Mouse (Mus musculus): ENCODE measurements around the gene Eml1. TPM values are rescaled to one million over a fixed set of nuclear protein-coding genes. Genes with fewer than 3 reads are reported as not detected.
"Not testable (repeated sequence)": the region's sequence is repeated elsewhere in the genome, so short reads cannot be mapped to it uniquely, and the experiment has no call there.

Gene Eml1
- total and polyA plus RNA-seq, 2 experiments from 2014 or later, result 61.3 to 69.3 TPM

DNA sequence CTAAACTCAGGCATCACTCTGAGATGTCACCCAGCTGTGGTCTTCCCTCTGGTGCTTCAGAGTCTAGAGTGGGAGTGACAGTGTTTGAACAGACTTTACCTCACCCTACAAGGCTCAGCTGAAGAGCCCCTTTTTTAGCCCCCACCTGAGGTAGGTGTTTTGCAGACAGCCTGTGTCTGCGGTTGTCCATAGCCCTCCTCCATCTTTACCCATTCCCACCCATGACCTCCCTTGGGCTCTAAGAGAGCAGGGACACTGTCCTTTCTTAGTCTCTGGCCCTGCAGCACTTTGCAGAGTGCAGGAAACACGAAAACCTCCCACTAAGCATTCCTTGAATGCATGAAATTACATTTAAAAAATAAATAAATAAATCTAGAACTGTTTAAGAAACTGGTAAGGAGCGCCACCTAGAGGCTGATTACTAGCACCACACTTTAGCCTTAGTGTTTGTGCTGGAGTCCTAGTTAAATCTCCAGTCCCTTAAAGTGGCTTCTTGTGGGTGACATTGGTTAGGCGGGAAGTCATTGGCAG, 123.3 kb downstream of the Eml1 start:
- TF ChIP-seq EP300 (IDR thresholded peaks at IDR 0.05; ENCODE audit: low read depth), result no peak
- TF ChIP-seq CTCF (IDR thresholded peaks at IDR 0.05; ENCODE audit: low read depth), result peak; percentile 87
- Histone ChIP-seq H3K9me3 (replicated peaks; ENCODE audit: control insufficient read depth, low read length) (no peaks in the 10 kb centered on the region), H3K4me1 (ENCODE audit: control insufficient read depth, insufficient read depth) (no peaks in the 10 kb centered on the region), H3K27me3 (ENCODE audit: control insufficient read depth, insufficient read depth, low read length) (no peaks in the 10 kb centered on the region), H3K9ac (replicated peaks; ENCODE audit: low read depth, low read length) (no peak overlapping the region), H3K4me2 (ENCODE audit: low read depth, low read length) (no peak overlapping the region), H3K36me3 (replicated peaks; ENCODE audit: control insufficient read depth, insufficient read depth, low read length) (peaks cover 4% of the 10 kb centered on the region; the same call in 1 of the 2 replicates), H3K4me3 (ENCODE audit: low read depth, low read length) (no peak overlapping the region), H3K27ac (ENCODE audit: low read depth) (no peak overlapping the region)
- 14% methylated on average over 4 of the region's 4 CpGs for WGBS
- DNase-seq (ENCODE audit: low spot score) (peak; percentile 89), ATAC-seq (ENCODE audit: insufficient read depth, low read depth) (peak; percentile 70; the same call in 1 of the 2 replicates)

- Histone ChIP-seq H3K27ac (ENCODE audit: low read depth) (peak overlapping the region; percentile 7), H3K36me3 (replicated peaks; ENCODE audit: control insufficient read depth, insufficient read depth, low read length) (peaks cover 4% of the 10 kb centered on the region; the same call in 1 of the 2 replicates), H3K4me2 (ENCODE audit: low read depth, low read length) (no peak overlapping the region), H3K4me3 (ENCODE audit: low read depth, low read length) (no peak overlapping the region), H3K4me1 (ENCODE audit: control insufficient read depth, insufficient read depth) (no peaks in the 10 kb centered on the region), H3K9ac (replicated peaks; ENCODE audit: low read depth, low read length) (no peak overlapping the region), H3K9me3 (replicated peaks; ENCODE audit: control insufficient read depth, low read length) (no peaks in the 10 kb centered on the region), H3K27me3 (ENCODE audit: control insufficient read depth, insufficient read depth, low read length) (no peaks in the 10 kb centered on the region)
- peak; percentile 42 for ATAC-seq (ENCODE audit: insufficient read depth, low read depth)
- TF ChIP-seq CTCF (IDR thresholded peaks at IDR 0.05; ENCODE audit: low read depth) (no peak), EP300 (IDR thresholded peaks at IDR 0.05; ENCODE audit: low read depth) (no peak; the same call in 1 of the 2 replicates)
- DNase-seq (ENCODE audit: low spot score), result peak; percentile 24
- 62% methylated on average over 8 of the region's 8 CpGs for WGBS
Observed at GRCm38 (mm10) chr12:108495455-108496235, 124.9 kb downstream of the Eml1 start.

GRCm38 (mm10) chr12:108503064-108503463, 132.3 kb downstream of the Eml1 start:
- Histone ChIP-seq H3K4me1 (ENCODE audit: control insufficient read depth, insufficient read depth) (peaks cover 6% of the 10 kb centered on the region; the same call in 1 of the 2 replicates), H3K4me3 (ENCODE audit: low read depth, low read length) (peak overlapping the region; percentile 14), H3K27me3 (ENCODE audit: control insufficient read depth, insufficient read depth, low read length) (no peaks in the 10 kb centered on the region), H3K9ac (replicated peaks; ENCODE audit: low read depth, low read length) (no peak overlapping the region), H3K36me3 (replicated peaks; ENCODE audit: control insufficient read depth, insufficient read depth, low read length) (no peaks in the 10 kb centered on the region), H3K9me3 (replicated peaks; ENCODE audit: control insufficient read depth, low read length) (no peaks in the 10 kb centered on the region), H3K4me2 (ENCODE audit: low read depth, low read length) (peak overlapping the region; percentile 45), H3K27ac (ENCODE audit: low read depth) (no peak overlapping the region)
- 29% methylated on average over 10 of the region's 10 CpGs for WGBS
- no peak for TF ChIP-seq CTCF (IDR thresholded peaks at IDR 0.05; ENCODE audit: low read depth)
- no peak for TF ChIP-seq EP300 (IDR thresholded peaks at IDR 0.05; ENCODE audit: low read depth)
- ATAC-seq (ENCODE audit: insufficient read depth, low read depth) (peak; percentile 12; the same call in 1 of the 2 replicates), DNase-seq (ENCODE audit: low spot score) (no peak)

GRCm38 (mm10) chr12:108503582-108503981, 132.8 kb downstream of the Eml1 start:
- DNase-seq (ENCODE audit: low spot score) (peak; percentile 30), ATAC-seq (ENCODE audit: insufficient read depth, low read depth) (peak; percentile 74)
- Histone ChIP-seq H3K4me1 (ENCODE audit: control insufficient read depth, insufficient read depth) (peaks cover 6% of the 10 kb centered on the region; the same call in 1 of the 2 replicates), H3K36me3 (replicated peaks; ENCODE audit: control insufficient read depth, insufficient read depth, low read length) (no peaks in the 10 kb centered on the region), H3K4me3 (ENCODE audit: low read depth, low read length) (peak overlapping the region; percentile 14), H3K9me3 (replicated peaks; ENCODE audit: control insufficient read depth, low read length) (no peaks in the 10 kb centered on the region), H3K27me3 (ENCODE audit: control insufficient read depth, insufficient read depth, low read length) (no peaks in the 10 kb centered on the region), H3K4me2 (ENCODE audit: low read depth, low read length) (peak overlapping the region; percentile 45), H3K27ac (ENCODE audit: low read depth) (no peak overlapping the region), H3K9ac (replicated peaks; ENCODE audit: low read depth, low read length) (no peak overlapping the region)
- WGBS, result 18% methylated on average over 16 of the region's 16 CpGs
- no peak for TF ChIP-seq CTCF (IDR thresholded peaks at IDR 0.05; ENCODE audit: low read depth)
- TF ChIP-seq EP300 (IDR thresholded peaks at IDR 0.05; ENCODE audit: low read depth), result no peak

- 77% methylated on average over 2 of the region's 2 CpGs for WGBS
- TF ChIP-seq CTCF (IDR thresholded peaks at IDR 0.05; ENCODE audit: low read depth) (no peak), EP300 (IDR thresholded peaks at IDR 0.05; ENCODE audit: low read depth) (no peak)
- H3K9ac ChIP-seq (replicated peaks; ENCODE audit: low read depth, low read length), result no peak overlapping the region
- DNase-seq (ENCODE audit: low spot score), result no peak
- no peaks in the 10 kb centered on the region for H3K9me3 ChIP-seq (replicated peaks; ENCODE audit: control insufficient read depth, low read length)
- H3K4me1 ChIP-seq (ENCODE audit: control insufficient read depth, insufficient read depth), result peaks cover 6% of the 10 kb centered on the region; the same call in 1 of the 2 replicates
- no peaks in the 10 kb centered on the region for H3K36me3 ChIP-seq (replicated peaks; ENCODE audit: control insufficient read depth, insufficient read depth, low read length)
- no peak overlapping the region for H3K4me2 ChIP-seq (ENCODE audit: low read depth, low read length)
- H3K27ac ChIP-seq (ENCODE audit: low read depth), result no peak overlapping the region
- ATAC-seq (ENCODE audit: insufficient read depth, low read depth), result no peak
- no peaks in the 10 kb centered on the region for H3K27me3 ChIP-seq (ENCODE audit: control insufficient read depth, insufficient read depth, low read length)
- no peak overlapping the region for H3K4me3 ChIP-seq (ENCODE audit: low read depth, low read length)
Observed at GRCm38 (mm10) chr12:108505846-108506245, 135.1 kb downstream of the Eml1 start.

GRCm38 (mm10) chr12:108507046-108507445, 136.3 kb downstream of the Eml1 start:
- DNase-seq (ENCODE audit: low spot score); ATAC-seq (ENCODE audit: insufficient read depth, low read depth): not testable (repeated sequence)
- WGBS, result 81% methylated on average over 3 of the region's 3 CpGs

More at GRCm38 (mm10) chr12:108507046-108507445, 136.3 kb downstream of the Eml1 start:
- H3K27ac ChIP-seq (ENCODE audit: low read depth); H3K4me2 ChIP-seq (ENCODE audit: low read depth, low read length); H3K9ac ChIP-seq (replicated peaks; ENCODE audit: low read depth, low read length); H3K4me1 ChIP-seq (ENCODE audit: control insufficient read depth, insufficient read depth); H3K4me3 ChIP-seq (ENCODE audit: low read depth, low read length); H3K9me3 ChIP-seq (replicated peaks; ENCODE audit: control insufficient read depth, low read length); H3K36me3 ChIP-seq (replicated peaks; ENCODE audit: control insufficient read depth, insufficient read depth, low read length); H3K27me3 ChIP-seq (ENCODE audit: control insufficient read depth, insufficient read depth, low read length): not testable (repeated sequence)

Data from heart, postnatal 0 days (tissue).